Mouse (Mus musculus) left cerebral cortex, adult 9 months (tissue): ENCODE measurements at regions not wholly inside any gene's neighbourhood (a gene's known extent, or its start where the extent isn't known, plus 50 kb on each side); places are given as distances from the start of the nearest gene placed in this dataset.

ENCODE experiments used
- DNase-seq, 2 experiments: peaks; one replicate each; pipeline ENCODE4 v3.0.0; 2022; ENCODE audit warnings: low spot score in 2 of 2

- no peak for DNase-seq
Observed at GRCm38 (mm10) chr3:34764559-34764958, 114.4 kb downstream of the Sox2 start.

- no peak for DNase-seq
Observed at GRCm38 (mm10) chr3:34765151-34765550, 114.9 kb downstream of the Sox2 start.

DNA sequence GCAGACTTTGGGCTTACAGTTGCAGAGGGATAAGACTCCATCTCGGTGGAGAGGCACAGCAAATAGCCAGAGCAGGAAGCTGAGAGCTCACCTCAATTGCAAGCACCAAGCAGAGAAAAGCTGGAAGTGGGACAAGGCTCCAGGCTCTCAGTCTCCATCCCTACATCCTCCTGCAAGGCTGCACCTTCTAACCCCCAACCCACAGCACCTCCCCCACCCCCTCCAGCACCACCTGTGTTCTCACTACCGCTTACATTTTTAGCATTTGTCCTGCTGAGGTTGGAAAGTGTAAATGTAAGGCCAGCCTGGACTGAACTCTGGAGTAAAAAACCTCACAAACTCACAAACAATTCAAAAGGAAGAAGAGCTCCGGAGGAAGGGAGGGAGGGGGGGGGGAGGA is 119.6 kb downstream of the Sox2 start:
- no peak for DNase-seq

- DNase-seq = no peak
Observed at GRCm38 (mm10) chr3:34770271-34770670, 120.1 kb downstream of the Sox2 start.

DNA sequence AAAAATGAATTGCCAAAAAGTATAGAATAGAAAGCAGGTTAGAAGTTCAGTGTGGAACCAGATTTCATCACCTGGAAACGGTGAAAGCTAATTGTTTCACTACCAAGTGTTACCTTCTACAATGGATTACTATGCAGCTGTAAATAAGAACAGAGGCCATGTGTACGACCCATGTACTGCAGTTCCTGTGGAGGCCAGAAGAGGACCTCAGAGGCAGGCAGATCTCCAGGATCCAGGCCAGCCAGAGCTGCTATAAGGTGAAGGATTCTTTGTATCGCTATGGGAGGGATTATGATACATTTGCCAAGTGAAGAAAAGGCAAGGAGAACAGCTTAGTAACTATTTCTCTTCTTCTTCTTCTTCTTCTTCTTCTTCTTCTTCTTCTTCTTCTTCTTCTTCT is 121.8 kb downstream of the Sox2 start:
- no peak for DNase-seq

GRCm38 (mm10) chr3:34773678-34774425 is 123.6 kb downstream of the Sox2 start:
- DNase-seq = peak in 1 of 2 experiments; percentile 4

DNA sequence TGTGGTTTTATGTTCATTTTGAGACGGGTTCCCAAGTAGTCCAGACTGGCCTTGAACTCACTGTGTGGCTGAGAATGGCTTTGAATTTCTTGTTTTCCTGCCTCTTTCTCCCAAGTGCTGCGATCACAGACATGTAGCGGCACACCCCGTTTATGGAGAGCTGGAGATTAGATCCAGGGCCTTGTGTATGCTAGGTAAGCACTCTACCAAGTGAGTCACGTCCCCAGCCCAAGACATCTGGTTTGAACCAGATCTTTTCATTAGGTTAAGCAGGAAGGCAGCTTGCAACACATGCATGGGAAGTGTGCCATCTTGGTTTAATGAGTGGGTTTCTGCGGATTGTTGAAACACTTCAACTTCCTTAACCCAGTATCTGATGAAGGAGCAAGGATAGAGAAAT is 131.6 kb downstream of the Sox2 start:
- no peak for DNase-seq

DNA sequence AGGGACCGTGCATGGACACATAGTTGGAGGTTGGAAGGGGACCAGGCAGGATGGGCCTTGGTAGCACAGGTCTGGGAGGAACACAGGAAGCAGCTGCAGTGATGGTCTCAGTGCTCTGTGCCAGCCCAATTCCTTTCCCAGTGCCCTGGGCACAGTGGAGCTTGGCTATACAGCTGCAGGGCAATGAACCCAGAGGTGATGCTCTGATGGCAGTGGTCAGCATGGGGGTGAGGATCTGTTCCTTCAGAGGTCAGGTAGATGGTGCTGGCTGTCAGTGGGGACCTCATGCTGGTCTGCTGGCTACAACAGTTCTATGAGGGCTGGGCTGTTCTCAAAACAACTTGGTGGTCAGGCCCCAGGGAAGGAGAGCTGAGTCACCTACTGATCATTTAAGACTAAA is 133.2 kb downstream of the Sox2 start:
- DNase-seq = no peak

DNA sequence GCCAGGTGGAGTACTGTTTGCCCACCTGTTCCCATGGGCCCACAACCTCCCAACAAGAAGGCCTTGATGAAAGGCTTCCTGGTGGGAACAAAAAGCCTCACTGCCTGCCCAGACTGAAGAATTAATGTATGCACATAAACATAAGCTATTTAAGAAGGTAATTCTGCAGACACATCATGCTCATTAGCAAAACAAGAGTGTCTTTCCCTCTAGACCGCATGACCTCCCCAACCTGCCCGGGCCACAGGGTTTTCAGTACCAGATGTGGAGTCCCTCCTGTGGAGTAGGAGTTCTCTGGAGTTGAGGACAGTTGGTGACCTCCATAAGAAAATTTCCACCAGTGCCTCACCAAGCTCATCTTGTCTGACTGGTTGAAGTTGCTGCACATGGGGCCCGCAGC is 137.0 kb downstream of the Sox2 start:
- DNase-seq = no peak

DNA sequence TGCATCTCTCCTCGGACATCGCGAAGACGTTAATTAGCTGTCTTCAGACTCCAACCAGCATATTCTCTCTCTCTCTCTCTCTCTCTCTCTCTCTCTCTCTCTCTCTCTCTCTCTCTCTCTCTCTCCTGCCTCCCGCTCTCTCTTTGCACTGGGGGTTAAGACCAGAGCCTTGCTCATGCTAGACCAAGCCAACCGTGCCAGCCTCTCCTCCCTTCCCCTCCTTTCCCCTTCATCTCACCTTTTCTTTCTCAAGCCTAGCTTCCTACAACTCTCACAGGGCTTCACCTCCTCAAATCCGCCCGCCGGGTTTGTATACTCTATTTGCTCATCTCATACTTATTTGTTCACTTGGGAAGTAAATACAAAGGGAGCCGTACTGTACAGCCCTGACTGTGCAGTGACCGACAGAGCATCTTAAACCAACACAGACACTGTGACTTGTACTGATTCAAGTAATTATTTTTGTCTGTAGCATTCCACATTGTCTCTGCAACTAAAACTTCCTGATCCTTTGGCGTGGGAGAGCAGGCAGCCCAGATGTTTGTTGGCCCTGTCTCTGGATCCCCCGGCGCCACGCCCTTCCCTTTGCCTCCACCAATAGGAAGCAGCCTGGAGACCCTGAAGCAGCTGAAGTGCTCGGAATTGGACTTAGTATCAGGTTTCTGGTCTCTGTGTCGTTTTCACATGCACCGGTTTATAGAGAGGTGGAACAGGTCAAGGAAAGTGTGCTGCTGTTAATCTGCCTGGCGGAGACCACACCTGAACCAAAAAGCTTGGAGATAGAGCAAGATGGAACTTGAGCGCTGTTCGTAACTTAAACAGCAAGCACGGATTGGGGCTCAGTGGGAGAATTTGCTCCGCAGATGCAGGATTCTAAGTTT is 145.1 kb downstream of the Sox2 start:
- DNase-seq = no peak

GRCm38 (mm10) chr3:34795984-34796266 is 145.7 kb downstream of the Sox2 start:
- DNase-seq = no peak

DNA sequence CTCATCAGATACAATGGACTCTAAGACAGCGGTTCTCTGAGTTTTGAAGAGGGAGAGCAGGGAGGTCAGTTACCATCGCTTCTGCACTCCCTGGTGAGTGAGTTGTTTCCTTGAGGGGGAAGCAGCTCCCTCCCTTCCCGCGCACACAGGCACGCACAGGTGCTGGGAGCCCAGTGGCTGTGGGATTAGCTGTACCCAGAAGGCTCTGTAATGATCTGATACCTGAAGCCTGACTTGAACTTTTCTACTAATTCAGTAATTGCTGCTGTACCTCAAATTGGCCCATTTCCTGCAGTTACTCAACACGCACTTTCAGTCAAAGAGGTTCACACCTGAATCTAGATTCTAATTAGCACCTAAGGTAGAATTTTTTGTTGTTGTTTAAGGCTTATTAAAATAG is 158.6 kb downstream of the Sox2 start:
- DNase-seq = no peak

- no peak for DNase-seq
Observed at GRCm38 (mm10) chr3:34811753-34812152, 161.5 kb downstream of the Sox2 start.

DNA sequence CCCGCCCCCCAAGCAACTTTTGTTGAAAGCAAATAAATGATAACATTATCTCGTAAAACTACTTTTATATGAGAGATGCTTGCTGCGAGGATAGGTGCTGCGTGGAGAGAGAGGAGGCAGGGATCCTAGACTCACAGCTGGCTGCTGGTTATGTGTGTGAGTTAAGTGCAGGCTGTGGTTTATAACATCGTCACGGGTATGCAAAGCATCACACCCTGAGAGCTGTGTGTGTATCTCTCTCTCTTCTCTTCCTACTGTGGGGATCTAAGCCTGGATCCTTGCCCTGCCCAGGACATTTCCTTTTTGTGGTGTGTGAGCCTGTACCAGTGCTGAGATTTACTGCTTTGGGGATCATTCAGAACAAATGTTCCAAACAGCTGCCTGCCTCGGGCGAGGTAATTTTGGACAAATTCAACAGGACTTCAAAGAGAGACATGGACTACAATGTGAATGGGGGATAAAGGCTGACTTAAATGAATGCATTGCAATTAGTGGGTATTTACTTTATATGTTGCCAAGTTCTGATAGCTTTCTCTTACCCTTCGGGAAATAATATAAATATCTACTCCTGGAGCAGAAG is 162.9 kb downstream of the Sox2 start:
- no peak for DNase-seq

DNA sequence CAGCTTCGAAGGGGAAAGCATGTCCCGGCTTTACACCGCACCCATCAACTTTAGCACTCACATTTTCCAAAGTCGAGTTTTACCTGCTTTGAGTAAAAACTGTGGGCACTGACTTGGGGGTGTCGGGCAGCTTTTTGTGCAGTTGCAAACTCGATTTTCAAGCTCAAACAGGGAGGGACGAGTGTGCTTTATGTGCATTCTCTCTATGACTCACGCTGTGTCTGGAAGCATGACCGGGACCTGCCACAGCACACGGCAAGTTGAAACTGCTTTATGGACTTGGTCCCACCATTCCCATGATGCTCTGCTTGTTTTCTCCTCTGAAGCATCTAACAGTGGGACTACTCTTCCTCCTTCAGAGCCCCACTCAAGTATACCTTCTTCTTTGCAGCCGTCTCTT is 174.8 kb downstream of the Sox2 start:
- DNase-seq = no peak

GRCm38 (mm10) chr3:34826396-34826795 is 176.2 kb downstream of the Sox2 start:
- no peak for DNase-seq

GRCm38 (mm10) chr3:34828453-34829206 is 178.4 kb downstream of the Sox2 start:
- peak in 1 of 2 experiments; percentile 12 for DNase-seq

GRCm38 (mm10) chr3:34836741-34837267 is 186.6 kb downstream of the Sox2 start:
- no peak for DNase-seq

DNA sequence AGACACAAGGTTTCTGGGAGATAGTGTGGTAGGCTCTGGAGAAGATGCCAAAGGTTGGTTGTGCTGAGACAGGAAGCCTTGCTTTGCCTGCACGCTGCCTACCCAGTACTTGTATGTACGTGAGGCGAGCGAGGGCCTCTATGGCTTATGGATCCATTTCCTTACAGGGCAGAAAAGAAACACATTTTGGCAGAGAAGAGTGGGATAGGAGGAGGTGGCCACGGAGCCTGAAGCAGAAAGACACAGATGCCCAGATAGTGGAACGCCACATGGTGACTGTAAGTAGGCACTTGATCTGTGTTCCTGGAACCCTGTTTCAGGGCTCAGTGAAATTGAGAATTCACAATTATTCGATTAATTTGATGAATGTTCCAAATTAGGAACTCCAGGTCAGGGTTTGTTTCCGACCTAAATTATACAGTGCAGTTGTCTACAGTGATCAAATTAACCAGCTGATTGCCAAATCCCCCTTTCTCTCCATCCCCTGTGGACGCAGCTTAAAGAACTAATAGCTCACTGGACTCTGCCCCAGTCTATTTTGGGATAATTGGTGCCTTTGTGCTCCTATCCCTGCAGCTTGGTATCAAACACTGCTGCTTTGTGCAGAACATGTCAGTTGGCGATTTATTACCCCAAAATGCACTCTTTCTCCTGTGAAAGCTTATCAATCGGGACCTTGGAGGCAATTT is 187.6 kb downstream of the Sox2 start:
- DNase-seq = no peak

GRCm38 (mm10) chr3:34860877-34861649 is 210.9 kb downstream of the Sox2 start:
- DNase-seq = no peak
